Mouse (Mus musculus) CD4-positive, CD25-positive, alpha-beta regulatory T cell, adult 2 months (primary cell): ENCODE results near the gene Tanc1.

Source experiments
- DNase-seq: peaks from one replicate; pipeline ENCODE4 v3.0.0-alpha.2; 2012; ENCODE audit warnings: low read depth, low spot score

The Tanc1 gene

DNA sequence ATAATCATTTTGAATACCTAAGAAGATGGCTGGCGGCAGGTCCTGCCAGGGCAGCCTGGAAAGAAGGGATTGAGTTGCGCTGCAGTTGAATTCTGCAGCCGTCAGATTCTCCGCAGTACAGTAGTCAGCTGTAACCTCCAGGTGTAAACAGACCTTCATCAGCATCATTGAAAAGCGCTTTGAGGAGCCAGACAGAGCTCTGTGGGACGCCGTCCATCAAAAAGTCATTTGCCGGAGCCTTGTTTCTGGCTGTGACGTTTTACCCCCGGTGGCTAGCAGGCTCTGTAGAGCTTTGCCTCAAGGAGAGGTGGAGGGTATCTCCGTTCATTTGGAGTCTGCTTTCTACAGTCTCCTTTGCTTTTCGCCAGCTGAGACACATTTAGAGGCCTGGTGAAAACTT, 36.6 kb downstream of the Tanc1 start:
- no peak for DNase-seq

DNA sequence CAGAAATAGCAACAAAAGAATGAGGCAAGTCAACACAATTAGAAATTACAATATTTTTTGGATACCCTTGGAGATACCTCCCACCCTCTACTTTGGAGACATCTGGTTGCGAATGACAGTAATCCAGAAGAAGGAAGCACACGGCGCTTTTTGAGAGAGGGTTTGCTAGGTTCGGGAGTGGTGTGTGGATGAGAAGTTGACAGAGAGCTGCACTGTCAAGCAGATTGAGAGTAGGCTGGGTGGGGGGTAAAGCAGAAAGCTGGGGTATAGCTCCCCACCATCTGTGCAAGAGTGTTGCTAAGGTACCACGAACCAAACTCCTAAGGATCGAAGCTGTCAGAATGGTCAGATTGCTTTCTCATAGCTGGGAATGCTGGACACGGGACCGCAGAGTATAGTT, 40.0 kb downstream of the Tanc1 start:
- DNase-seq: no peak

DNA sequence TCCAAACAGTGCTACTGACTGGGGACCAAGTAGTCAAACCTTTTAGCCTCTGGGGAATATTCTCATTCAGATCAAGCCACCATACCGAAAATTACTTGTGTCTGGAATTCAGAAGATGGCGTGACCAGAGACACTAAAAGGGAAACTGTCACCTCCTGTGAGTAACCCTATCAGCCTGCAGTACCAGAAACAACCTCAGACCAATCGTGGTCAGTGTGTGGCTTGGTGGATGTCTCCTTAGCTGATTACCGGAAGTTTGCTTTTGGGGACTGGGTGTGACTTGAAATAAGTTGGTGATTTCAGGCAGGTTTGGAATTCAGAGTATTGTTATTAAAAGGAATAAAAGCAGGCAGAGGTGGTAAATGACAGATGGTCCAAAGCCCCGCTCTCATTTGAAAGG, 40.9 kb downstream of the Tanc1 start:
- DNase-seq: no peak

DNA sequence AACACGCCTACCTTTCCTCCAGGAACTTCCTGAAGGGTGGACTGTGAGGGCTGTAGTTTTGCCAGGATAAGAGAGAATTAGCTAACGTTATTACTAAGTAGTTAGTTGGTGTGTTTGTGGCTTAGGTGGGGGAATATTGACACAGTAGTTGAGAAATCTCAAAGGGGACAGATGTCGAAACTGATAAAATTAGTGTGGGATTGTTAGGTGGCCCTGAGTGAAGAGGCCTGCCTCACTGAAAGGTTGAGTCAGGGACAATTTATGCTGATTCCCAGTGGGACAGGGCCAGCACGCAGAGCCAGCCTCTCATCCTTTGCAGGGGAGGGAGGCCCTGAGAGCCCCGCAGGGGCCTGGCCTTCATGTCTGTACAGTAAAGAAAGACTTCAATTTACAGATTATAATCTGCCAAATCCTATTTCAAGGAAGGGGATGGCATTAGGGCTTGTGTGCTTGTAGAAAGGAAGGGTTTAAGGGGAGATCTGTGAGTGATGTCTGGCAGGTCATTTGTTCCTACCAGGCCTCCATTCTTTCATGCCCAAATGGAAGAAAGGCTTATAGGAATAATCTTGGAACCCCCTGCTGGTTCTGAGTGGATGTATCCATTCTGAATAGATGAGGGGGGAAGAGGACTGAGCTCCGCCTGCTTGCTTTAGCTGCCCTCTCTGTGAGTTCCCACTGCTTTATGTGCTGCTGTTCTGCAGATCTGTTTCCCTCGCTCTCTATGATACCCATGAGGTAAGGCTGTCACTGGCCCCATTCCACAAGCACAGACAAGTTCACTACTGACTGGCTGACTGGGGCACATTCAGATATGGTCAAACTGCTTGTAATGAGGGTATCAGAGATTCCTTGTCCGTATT, 41.7 kb downstream of the Tanc1 start:
- no peak for DNase-seq

DNA sequence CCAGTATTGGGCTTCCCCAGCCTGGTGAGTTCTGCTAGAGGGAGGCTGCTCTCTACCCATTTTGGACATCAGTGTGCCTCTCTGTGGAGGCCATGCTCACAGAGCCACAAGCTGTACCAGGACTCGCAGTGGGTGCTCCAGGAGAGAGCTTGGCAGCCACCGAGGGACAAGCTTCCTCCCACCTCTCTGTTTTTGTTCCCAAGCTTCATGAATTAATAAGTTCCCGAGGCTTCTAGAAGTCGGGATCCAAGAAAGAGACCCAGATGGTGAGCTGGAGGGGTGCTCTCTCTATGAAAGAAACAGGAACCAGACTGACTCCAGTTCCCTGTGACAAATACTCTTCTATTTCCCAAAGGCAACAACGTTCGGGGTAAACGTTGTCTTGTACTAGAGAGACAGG, 43.6 kb downstream of the Tanc1 start:
- DNase-seq: no peak

DNA sequence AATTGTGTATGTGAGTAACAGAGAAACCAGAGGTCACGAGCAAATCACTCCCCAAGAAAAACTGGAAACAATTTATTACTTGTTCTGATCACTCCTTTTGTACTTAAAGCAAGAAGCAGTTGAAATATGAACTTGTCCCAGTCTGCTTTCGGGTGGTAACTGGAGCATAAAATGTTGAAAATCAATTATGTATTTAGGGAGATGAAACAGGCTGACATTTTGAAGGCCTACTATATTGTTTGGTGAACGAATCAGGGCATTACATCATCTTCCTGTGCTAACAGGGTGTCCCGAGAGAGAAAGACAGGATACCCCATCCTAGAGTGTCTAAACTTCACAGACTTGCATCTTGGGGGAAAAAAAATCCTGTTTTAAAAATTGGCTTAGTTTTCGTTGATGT, 44.8 kb downstream of the Tanc1 start:
- DNase-seq: no peak

DNA sequence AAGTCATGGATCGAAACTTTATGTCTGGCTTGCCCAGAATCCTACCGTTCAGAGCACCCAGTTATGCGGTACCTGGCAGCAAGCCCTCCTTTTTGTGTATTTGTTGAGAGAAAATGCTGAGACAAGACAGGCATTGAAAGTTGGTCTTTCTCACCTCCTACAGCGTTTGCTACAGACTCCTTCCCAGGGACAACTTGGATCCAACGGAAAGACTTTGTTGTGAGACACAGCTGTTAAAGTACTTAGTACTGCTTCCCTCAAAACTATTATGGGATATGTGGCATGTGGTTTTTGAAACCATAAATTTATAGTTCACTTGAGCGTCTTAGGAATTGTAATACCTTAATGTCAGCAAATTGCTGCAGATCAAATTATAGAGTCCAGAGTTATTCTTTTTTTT, 47.8 kb downstream of the Tanc1 start:
- DNase-seq: no peak

DNA sequence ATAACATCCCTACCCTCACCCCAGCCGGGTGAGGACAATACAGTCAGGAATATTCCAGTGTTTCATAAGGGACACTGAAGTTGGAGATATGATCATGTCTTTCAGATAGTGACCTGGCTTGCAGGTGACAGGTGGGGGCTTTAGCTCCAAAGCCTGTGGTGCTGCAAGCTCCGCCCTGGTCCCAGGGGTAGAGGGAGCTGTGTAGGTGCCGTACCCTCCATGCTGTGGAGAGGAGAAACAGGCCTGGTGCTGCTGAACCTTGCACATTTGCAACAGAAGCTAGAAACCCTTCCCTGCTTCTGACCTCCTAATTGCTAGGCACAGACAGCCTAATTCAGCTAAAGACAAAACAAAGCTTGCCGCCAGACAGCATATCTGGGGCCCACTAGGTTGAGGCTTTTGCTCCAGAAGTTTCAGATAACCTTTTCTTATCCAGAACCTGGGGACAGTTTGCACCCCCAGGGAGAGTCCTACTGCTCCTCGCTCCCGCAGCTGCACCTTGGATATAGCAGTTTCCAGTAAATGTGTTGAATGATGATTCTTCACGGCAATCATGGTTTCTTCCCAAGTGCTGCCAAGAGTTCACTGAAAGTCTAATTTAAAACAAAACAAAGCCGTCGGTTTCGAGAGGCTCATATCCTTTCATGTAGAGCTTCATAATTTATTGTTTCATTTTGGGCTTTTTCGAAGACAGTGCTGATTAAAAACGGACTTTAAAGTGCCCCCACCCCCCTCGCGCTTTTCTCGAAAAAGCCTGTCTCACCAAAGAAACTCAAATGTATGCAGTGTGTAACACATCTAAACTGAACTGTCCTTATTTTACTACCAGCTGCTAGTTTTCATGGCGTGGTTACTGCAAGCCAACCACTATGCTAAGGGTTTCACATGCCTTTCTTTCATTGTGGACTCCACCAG, 49.3 kb downstream of the Tanc1 start:
- no peak for DNase-seq

DNA sequence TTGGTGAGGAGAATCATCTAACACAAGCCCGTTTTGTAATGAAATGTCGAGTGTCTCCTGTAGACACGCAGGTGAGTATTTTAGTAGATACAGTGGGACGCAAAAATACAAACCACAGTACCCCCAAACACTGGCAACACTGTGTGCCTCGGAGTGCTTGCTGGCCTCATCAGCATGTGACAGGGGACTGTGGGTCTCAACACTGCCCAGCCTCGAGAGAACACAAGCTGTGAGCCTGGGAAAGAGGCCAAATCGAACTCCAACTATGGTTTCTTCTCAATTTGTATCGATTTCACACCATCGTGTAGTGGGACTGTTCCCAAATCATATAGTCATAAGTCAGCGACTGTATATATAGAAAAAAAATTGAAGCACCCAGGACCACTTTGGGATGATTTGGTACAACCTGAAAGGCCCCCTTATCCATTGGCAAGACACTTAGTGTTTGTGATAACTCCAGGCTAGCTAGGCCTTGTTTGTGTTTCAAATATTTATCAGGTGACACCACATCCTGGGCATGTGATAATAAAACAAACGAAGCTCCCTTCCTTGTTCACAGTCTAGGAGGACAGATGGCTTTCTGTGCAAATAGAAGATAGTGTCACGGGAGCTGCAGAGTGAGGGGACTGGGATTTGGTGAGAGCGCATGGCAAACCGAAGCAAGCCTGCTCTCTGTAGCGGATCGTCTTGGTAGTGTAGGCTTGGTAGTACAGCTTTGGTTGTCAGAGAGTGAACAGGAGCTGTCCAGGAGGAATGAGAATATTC, 53.1 kb downstream of the Tanc1 start:
- no peak for DNase-seq

DNA sequence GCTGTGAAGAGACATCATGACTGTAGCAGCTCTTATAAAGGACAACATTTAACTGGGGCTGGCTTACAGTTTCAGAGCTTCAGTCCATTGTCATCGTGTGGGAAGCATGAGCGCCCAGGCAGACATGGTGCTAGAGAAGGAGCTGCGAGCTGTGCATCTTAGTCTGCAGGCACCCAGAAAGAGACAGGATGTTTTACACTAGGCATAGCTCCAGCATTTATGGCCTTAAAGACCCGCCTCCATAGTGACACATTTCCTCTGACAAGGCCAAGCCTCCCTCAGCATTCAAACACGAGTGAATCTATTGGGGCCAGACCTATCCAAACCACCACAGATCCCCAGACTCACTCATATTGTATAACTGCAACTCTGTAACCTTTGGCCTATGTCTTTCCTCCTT, 54.7 kb downstream of the Tanc1 start:
- DNase-seq: no peak

DNA sequence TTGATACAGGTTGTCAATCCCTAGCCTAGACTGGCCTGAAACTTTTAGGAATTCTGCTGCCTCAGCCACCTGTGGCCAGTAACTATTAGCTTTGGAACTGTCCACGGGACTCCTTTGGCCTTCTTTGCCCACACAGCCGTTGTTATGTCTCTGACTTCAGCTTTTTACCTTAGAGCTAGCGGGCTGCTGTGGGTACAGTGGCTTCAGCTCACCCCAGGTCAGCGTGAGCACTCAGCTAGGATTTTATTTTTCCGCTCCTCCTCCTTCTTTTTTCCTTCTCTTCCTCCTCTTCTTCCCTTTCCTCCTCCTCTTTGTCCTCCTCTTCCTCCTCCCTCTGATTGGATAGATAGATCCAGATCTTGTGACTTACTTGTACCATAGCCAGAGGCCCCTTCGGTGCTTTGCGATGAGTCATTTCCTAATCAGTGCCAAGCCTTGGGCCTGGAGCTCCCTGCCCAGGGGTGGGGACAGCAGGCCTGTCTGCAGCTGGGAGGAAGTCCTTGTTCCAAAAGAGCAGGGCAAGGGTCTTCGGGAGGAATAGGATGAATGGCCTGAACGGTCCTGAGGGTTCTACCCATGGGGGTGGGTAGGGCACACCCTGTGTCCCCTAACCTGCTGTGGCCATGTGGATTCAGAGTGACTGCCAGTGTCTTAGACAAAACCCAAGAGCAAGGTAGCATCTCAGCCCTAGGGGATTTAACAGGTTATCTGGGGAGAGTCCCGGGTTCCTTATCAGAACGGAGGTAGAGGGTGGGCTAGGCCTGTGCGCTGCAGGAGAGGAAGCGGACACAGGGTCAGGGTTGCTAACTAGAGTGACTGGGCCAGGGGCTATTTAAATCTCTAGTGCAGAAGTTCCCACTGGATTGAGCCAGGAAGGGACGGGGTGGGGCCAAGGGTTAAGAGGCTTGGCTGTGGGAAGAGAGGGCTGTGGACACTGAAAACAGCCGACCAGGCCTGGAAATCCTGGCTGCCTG, 58.5 kb downstream of the Tanc1 start:
- DNase-seq: no peak

DNA sequence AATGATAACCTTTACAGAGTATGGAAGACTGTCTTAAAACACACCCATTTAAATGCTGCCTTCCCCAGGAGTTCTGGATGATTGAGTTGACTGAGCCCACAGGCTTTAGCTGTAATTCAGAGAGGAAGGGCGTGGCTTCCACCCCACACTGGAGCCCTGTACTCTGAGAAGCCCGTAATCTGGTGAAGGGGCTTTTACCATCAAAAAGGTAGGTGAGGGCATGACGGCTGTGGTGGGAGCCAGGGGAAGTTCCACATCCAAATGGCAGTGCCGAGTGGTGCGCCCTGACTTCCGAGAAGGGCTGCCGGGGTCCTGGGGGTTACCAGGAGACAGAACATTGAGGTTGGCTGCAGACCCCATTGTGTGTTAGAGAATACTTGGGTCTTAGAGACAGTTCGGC, 59.8 kb downstream of the Tanc1 start:
- DNase-seq: no peak

DNA sequence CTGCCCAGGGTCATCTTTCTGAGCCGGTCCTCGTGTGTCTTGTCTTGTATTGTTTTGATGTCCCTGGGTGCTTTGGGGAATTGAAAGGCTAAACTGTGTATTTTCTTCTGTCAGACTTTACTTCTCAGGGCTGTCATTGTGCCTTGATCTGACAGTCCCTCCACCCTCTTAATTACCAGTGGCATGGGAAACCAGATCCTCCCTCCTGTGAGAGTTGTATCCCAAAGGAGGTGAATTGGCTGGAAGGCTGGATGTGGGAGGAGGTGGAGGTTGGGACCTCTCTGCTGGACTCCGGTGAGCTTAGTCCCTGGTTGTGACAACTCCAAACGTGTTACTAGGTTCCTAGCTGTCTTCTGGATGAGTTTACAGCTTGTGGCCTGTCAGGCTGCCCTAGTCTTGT, 60.2 kb downstream of the Tanc1 start:
- DNase-seq: no peak

DNA sequence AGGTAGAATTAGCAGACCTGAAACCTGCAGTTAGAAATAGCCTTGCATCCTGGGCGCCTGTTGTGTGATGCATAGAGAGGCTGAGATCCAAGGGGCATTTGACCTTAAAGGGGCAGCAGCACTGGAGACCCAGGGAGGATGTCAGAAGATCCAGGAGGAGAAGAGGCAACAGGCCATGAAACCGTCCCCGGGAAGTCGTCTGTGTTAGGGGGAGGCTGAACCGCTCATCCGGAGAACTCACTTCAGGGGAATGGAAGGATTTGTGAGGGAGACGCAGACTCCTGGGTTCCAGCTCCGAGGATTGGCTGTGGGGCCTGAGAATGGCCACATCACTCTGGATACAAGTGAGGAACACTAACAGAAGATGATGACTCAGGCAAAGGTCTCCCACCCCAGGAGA, 60.8 kb downstream of the Tanc1 start:
- no peak for DNase-seq

DNA sequence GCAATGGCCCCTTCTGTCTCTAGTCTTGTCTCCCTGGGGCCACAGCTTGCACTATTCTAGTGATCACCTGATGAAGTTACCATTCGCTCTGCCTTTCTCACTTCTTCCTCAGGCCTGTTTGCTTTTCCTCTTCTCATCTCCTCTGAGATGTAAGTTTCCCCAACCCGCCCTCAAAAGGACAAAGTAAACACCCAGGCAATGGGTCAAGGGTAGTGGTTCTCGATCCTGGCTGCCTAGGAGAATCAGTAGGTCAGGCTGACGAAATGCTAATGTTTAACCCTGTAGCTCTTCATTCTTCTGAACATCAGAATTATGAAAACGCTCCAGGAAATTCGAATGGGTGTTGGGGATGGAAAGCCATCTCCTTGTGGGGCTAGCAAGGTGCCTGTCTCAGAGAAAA, 61.5 kb downstream of the Tanc1 start:
- DNase-seq: no peak

DNA sequence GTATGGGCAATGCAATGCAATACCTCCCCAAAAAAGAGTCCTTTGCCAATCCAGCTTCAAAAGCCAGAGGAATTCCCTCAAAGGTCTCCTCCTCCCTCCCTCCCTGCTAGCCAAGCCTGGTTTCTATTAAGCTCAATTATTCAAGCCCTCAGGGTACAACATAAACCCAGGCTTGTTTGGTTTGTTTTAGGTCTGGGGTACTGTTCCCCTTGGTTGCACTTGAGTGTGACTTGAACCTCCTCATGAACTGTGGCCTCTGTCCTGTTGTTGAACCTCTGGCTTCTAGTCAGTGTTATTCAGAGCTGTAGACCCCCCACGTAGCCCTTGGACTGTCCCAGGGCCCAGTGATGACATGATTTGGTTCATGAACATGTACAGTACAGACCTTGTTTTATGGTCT, 62.0 kb downstream of the Tanc1 start:
- no peak for DNase-seq

DNA sequence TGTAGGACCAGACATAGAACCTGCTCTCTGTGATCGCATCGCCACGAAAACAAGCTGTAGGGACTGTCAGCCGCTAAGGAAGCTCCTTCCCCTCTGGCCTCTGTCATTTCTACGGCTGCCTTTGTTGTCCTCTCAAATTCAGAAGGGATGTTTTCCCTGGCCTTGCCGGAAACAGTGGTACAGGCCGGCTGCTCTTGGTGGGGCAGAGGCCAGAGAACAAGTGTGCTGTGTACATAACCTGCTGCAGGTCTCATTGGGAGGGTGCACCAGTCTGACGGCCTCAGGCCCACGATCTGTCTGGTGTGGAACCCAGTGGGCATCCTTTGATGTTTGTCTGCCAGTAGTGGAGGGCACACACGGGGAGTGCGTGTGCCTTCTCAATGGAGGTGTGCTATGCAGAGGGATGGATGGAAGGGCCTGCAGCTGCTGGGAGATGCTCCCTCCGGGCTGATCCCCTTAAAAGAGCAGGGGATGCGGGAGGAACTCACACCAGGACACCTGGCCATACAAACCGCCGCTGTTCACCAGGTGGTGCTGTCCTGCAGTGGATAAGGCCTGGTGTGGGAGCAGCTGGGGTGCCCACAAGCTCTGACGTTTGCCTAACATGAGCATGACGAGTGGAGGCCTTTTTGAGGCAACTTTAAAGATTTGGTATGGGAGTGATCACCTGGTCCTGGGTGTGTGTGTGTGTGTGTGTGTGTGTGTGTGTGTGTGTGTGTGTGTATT, 63.6 kb downstream of the Tanc1 start:
- DNase-seq: no peak

DNA sequence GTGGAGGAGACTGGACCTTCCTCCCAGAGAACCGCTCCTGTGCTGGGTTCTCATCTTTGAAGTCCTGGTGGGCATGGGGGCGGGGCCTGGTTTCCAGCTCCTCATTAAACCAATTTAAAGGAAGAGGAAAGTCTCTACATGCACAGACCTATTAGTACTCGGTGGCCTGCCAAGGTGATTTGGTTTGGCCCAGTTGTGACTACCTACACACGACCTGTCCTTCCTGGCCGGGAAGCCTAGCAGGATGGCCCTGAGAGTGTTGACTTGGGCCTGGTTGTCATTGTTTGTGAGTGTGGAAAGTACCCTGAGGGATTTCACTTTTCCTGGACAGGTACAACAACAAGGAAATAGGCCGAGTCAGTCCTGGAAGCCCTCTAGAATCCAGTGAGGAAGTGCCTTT, 64.2 kb downstream of the Tanc1 start:
- DNase-seq: no peak

DNA sequence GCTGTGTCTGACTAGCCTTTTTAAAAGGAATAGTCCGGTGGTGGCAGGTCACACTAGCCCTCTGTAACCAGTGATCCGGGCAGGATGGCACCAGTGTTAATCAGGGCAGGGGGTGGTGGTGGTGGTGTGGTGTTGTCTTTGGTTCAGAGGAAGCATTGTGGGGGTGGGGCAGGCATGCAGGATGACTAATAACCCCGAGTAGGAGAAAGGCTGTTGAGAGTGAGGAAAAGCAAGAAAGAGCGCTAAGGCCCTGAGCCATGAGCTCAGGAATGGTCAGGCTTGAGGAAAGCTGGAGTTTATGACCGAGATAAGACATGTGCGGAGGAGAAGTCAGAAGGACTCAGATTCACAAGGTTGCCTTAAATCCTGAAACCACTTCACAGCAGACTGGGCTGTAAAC, 64.6 kb downstream of the Tanc1 start:
- DNase-seq: no peak

DNA sequence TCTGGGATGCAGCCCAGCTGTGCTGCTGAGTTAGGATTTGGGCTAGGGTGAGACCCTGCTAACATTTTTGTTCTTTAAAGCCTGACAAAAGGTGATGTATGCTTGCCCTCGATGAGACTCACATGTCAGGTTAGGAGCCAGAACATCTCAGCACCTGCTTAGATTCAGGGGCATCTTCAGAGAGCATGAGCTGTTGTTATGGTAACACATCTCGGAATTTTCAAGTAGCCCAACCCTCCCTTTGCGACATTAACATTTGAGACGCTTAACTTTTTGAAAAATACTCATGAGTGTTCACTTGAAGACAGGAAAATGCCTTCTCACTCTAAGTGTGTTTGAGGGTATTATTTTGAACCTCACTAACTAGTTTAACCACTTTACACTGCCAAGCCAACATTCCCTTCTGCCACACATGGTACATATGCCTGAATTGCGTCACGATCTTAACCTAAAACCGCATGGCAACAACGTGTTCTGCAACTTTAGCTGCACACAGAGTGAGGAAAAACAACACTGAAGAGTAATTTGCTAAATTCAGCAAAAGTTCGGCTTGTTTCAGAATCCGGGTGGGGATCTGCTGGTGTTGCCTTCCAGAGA, 67.7 kb downstream of the Tanc1 start:
- DNase-seq: no peak
